Mouse (Mus musculus): ENCODE results near the gene Onecut1. TPM values are rescaled to one million over a fixed set of nuclear protein-coding genes. Genes with fewer than 3 reads are reported as not detected.

The Onecut1 gene
- polyA plus RNA-seq, 1 experiment from 2014 or later = 6.1 TPM

GRCm38 (mm10) chr9:74849979-74850780 is 11.5 kb upstream of the Onecut1 start:
- WGBS = 4% methylated on average over 12 of the region's 12 CpGs
- Histone ChIP-seq H3K4me3 (replicated peaks; ENCODE audit: low read length) (peak overlapping the region; percentile 37), H3K9me3 (ENCODE audit: control insufficient read depth, low read length) (no peaks in the 10 kb centered on the region), H3K9ac (peak overlapping the region; percentile 53; the same call in 1 of the 2 replicates), H3K27ac (peak overlapping the region; percentile 77; the same call in 1 of the 2 replicates), H3K4me2 (replicated peaks) (peak overlapping the region; percentile 78), H3K36me3 (replicated peaks; ENCODE audit: control insufficient read depth, insufficient read depth) (no peaks in the 10 kb centered on the region), H3K4me1 (replicated peaks; ENCODE audit: control insufficient read depth, insufficient read depth, low read length) (peaks cover 12% of the 10 kb centered on the region), H3K27me3 (ENCODE audit: control insufficient read depth, insufficient read depth, low read length) (peaks cover 90% of the 10 kb centered on the region)
- ATAC-seq (ENCODE audit: low FRiP score) = no peak
- no peak for DNase-seq (ENCODE audit: low spot score)

- peak overlapping the region; percentile 78 for H3K4me2 ChIP-seq (replicated peaks)
- peaks cover 12% of the 10 kb centered on the region for H3K4me1 ChIP-seq (replicated peaks; ENCODE audit: control insufficient read depth, insufficient read depth, low read length)
- no peak overlapping the region for H3K9ac ChIP-seq
- no peak overlapping the region for H3K4me3 ChIP-seq (replicated peaks; ENCODE audit: low read length)
- ATAC-seq (ENCODE audit: low FRiP score) (no peak), DNase-seq (ENCODE audit: low spot score) (no peak)
- no peak overlapping the region for H3K27ac ChIP-seq
- WGBS = 7% methylated on average over 5 of the region's 5 CpGs
- H3K36me3 ChIP-seq (replicated peaks; ENCODE audit: control insufficient read depth, insufficient read depth) = no peaks in the 10 kb centered on the region
- no peaks in the 10 kb centered on the region for H3K9me3 ChIP-seq (ENCODE audit: control insufficient read depth, low read length)
- peaks cover 91% of the 10 kb centered on the region for H3K27me3 ChIP-seq (ENCODE audit: control insufficient read depth, insufficient read depth, low read length)
These were observed 11.0 kb upstream of the Onecut1 start for GRCm38 (mm10) chr9:74850781-74851145.

- Histone ChIP-seq H3K4me3 (replicated peaks; ENCODE audit: low read length) (0 out of 2 replicates have a peak overlapping the region, but pooled peaks have one; percentile 1), H3K36me3 (replicated peaks; ENCODE audit: control insufficient read depth, insufficient read depth) (no peaks in the 10 kb centered on the region), H3K9ac (no peak overlapping the region), H3K27me3 (ENCODE audit: control insufficient read depth, insufficient read depth, low read length) (peaks cover 91% of the 10 kb centered on the region), H3K27ac (no peak overlapping the region), H3K4me1 (replicated peaks; ENCODE audit: control insufficient read depth, insufficient read depth, low read length) (peaks cover 12% of the 10 kb centered on the region), H3K9me3 (ENCODE audit: control insufficient read depth, low read length) (no peaks in the 10 kb centered on the region), H3K4me2 (replicated peaks) (peak overlapping the region; percentile 22)
- ATAC-seq (ENCODE audit: low FRiP score) (no peak), DNase-seq (ENCODE audit: low spot score) (no peak)
- WGBS = 4% methylated on average over 5 of the region's 5 CpGs
These were observed 10.1 kb upstream of the Onecut1 start for GRCm38 (mm10) chr9:74851601-74852000.

GRCm38 (mm10) chr9:74852361-74852760 is 9.4 kb upstream of the Onecut1 start:
- Histone ChIP-seq H3K36me3 (replicated peaks; ENCODE audit: control insufficient read depth, insufficient read depth) (no peaks in the 10 kb centered on the region), H3K9me3 (ENCODE audit: control insufficient read depth, low read length) (no peaks in the 10 kb centered on the region)

GRCm38 (mm10) chr9:74853191-74854072 is 8.3 kb upstream of the Onecut1 start:
- WGBS = 2% methylated on average over 28 of the region's 28 CpGs
- Histone ChIP-seq H3K4me2 (replicated peaks) (peak overlapping the region; percentile 23), H3K36me3 (replicated peaks; ENCODE audit: control insufficient read depth, insufficient read depth) (no peaks in the 10 kb centered on the region), H3K4me1 (replicated peaks; ENCODE audit: control insufficient read depth, insufficient read depth, low read length) (peaks cover 9% of the 10 kb centered on the region), H3K9me3 (ENCODE audit: control insufficient read depth, low read length) (no peaks in the 10 kb centered on the region), H3K4me3 (replicated peaks; ENCODE audit: low read length) (no peak overlapping the region), H3K27ac (no peak overlapping the region), H3K27me3 (ENCODE audit: control insufficient read depth, insufficient read depth, low read length) (peaks cover 93% of the 10 kb centered on the region), H3K9ac (no peak overlapping the region)
- ATAC-seq (ENCODE audit: low FRiP score) (no peak), DNase-seq (ENCODE audit: low spot score) (no peak)

More at GRCm38 (mm10) chr9:74852361-74852760, 9.4 kb upstream of the Onecut1 start:
- Histone ChIP-seq H3K4me3 (replicated peaks; ENCODE audit: low read length) (no peak overlapping the region), H3K27me3 (ENCODE audit: control insufficient read depth, insufficient read depth, low read length) (peaks cover 91% of the 10 kb centered on the region), H3K4me1 (replicated peaks; ENCODE audit: control insufficient read depth, insufficient read depth, low read length) (peaks cover 12% of the 10 kb centered on the region), H3K4me2 (replicated peaks) (peak overlapping the region; percentile 23; the same call in 1 of the 2 replicates), H3K27ac (no peak overlapping the region), H3K9ac (no peak overlapping the region)
- DNase-seq (ENCODE audit: low spot score) = peak; percentile 35
- ATAC-seq (ENCODE audit: low FRiP score) = no peak
- WGBS = 4% methylated on average over 4 of the region's 4 CpGs

- peak overlapping the region; percentile 23 for H3K4me2 ChIP-seq (replicated peaks)
- no peak overlapping the region for H3K9ac ChIP-seq
These were observed 7.6 kb upstream of the Onecut1 start for GRCm38 (mm10) chr9:74854073-74854591.

GRCm38 (mm10) chr9:74855446-74855845 is 6.3 kb upstream of the Onecut1 start:
- 5% methylated on average over 4 of the region's 4 CpGs for WGBS
- H3K4me2 ChIP-seq (replicated peaks) = no peak overlapping the region
- no peak overlapping the region for H3K4me3 ChIP-seq (replicated peaks; ENCODE audit: low read length)
- H3K36me3 ChIP-seq (replicated peaks; ENCODE audit: control insufficient read depth, insufficient read depth) = no peaks in the 10 kb centered on the region
- DNase-seq (ENCODE audit: low spot score) (no peak), ATAC-seq (ENCODE audit: low FRiP score) (no peak)
- no peaks in the 10 kb centered on the region for H3K4me1 ChIP-seq (replicated peaks; ENCODE audit: control insufficient read depth, insufficient read depth, low read length)
- no peaks in the 10 kb centered on the region for H3K9me3 ChIP-seq (ENCODE audit: control insufficient read depth, low read length)
- H3K9ac ChIP-seq = no peak overlapping the region
- H3K27me3 ChIP-seq (ENCODE audit: control insufficient read depth, insufficient read depth, low read length) = peaks cover 100% of the 10 kb centered on the region
- no peak overlapping the region for H3K27ac ChIP-seq

More at GRCm38 (mm10) chr9:74854073-74854591, 7.6 kb upstream of the Onecut1 start:
- 2% methylated on average over 25 of the region's 25 CpGs for WGBS
- Histone ChIP-seq H3K27me3 (ENCODE audit: control insufficient read depth, insufficient read depth, low read length) (peaks cover 94% of the 10 kb centered on the region), H3K4me1 (replicated peaks; ENCODE audit: control insufficient read depth, insufficient read depth, low read length) (peaks cover 4% of the 10 kb centered on the region), H3K9me3 (ENCODE audit: control insufficient read depth, low read length) (no peaks in the 10 kb centered on the region), H3K4me3 (replicated peaks; ENCODE audit: low read length) (no peak overlapping the region), H3K36me3 (replicated peaks; ENCODE audit: control insufficient read depth, insufficient read depth) (no peaks in the 10 kb centered on the region), H3K27ac (no peak overlapping the region)
- no peak for DNase-seq (ENCODE audit: low spot score)
- no peak for ATAC-seq (ENCODE audit: low FRiP score)

GRCm38 (mm10) chr9:74856578-74857507 is 4.9 kb upstream of the Onecut1 start:
- Histone ChIP-seq H3K27ac (no peak overlapping the region), H3K27me3 (ENCODE audit: control insufficient read depth, insufficient read depth, low read length) (peaks cover 98% of the 10 kb centered on the region), H3K36me3 (replicated peaks; ENCODE audit: control insufficient read depth, insufficient read depth) (no peaks in the 10 kb centered on the region), H3K4me3 (replicated peaks; ENCODE audit: low read length) (no peak overlapping the region), H3K9ac (no peak overlapping the region), H3K4me2 (replicated peaks) (no peak overlapping the region), H3K4me1 (replicated peaks; ENCODE audit: control insufficient read depth, insufficient read depth, low read length) (0 out of 2 replicates have a peak, but pooled peaks cover 6% of the 10 kb centered on the region), H3K9me3 (ENCODE audit: control insufficient read depth, low read length) (no peaks in the 10 kb centered on the region)
- no peak for DNase-seq (ENCODE audit: low spot score)
- no peak for ATAC-seq (ENCODE audit: low FRiP score)
- whole genome bisulfite sequencing = 3% methylated on average over 28 of the region's 28 CpGs

Data from hindbrain, embryonic 14.5 days (tissue).